Comparison of ENCODE assay signal across 8 mouse cellular contexts in genomic region chr19:57118785-57119565, GRCm38 (mm10).
DNase-seq lines count a peak whose midpoint lies in the region; ATAC-seq lines count a peak whose summit lies in the region.

No protein-coding gene starts in this region.

- H3K9me3 ChIP-seq in intestine, embryonic 15.5 days, result no peaks in the 10 kb centered on the region
- no peaks in the 10 kb centered on the region for H3K9me3 ChIP-seq in megakaryocyte, embryonic 14.5 days

- H3K27ac ChIP-seq in intestine, embryonic 15.5 days, result peak overlapping the region; percentile 58

- intact Hi-C loops in left cerebral cortex, postnatal 10 days (cut with DNase I), result no loop called here

- H3K4me1 ChIP-seq in intestine, embryonic 15.5 days (replicated peaks), result peaks cover 46% of the 10 kb centered on the region
- H3K4me1 ChIP-seq in megakaryocyte, embryonic 14.5 days, result peaks cover 36% of the 10 kb centered on the region

- H3K9ac ChIP-seq in intestine, embryonic 15.5 days, result peak overlapping the region; percentile 15

- H3K36me3 ChIP-seq in intestine, embryonic 15.5 days, result no peaks in the 10 kb centered on the region
- no peaks in the 10 kb centered on the region for H3K36me3 ChIP-seq in megakaryocyte, embryonic 14.5 days (replicated peaks; ENCODE audit: low read length)

- peak; percentile 57 for DNase-seq in WW6 (ENCODE audit: low read depth, low spot score)
- peak; percentile 88 for DNase-seq in embryo, embryonic 10.5 days (ENCODE audit: low spot score)
- DNase-seq in left cerebral cortex, postnatal 10 days (ENCODE audit: extremely low spot score in 1 of 2, low spot score in 2 of 2), result peak; percentile 72 to 85
- peak; percentile 81 to 88 for DNase-seq in right cerebral cortex, postnatal 10 days (ENCODE audit: low spot score in 2 of 2)
- DNase-seq in urinary bladder, postnatal 4 days (ENCODE audit: low spot score in 2 of 2), result peak; percentile 66 to 78

- ATAC-seq in granulocyte monocyte progenitor cell, adult 5-6 weeks (replicated peaks; ENCODE audit: poor library complexity, severe bottlenecking), result peak; percentile 31
- peak; percentile 77 for ATAC-seq in intestine, embryonic 15.5 days

- peak overlapping the region; percentile 62 for H3K4me2 ChIP-seq in intestine, embryonic 15.5 days (replicated peaks)

- 18% methylated on average over 22 of the region's 22 CpGs for WGBS in intestine, embryonic 15.5 days

- H3K4me3 ChIP-seq in intestine, embryonic 15.5 days (replicated peaks), result peak overlapping the region; percentile 34
- H3K4me3 ChIP-seq in megakaryocyte, embryonic 14.5 days (replicated peaks), result peak overlapping the region; percentile 86

- no peaks in the 10 kb centered on the region for H3K27me3 ChIP-seq in intestine, embryonic 15.5 days (replicated peaks)
- H3K27me3 ChIP-seq in megakaryocyte, embryonic 14.5 days (replicated peaks), result peaks cover 67% of the 10 kb centered on the region

Comparison
In these comparisons a context has a peak if more than half of its experiments do, and no peak if none do; other contexts are left out.
1. Peak in every context shown above with its lines: DNase-seq, ATAC-seq, H3K4me3 ChIP-seq and H3K27ac ChIP-seq.